Mouse (Mus musculus): ENCODE data around the gene Rorc. TPM values are rescaled to one million over a fixed set of nuclear protein-coding genes. Genes with fewer than 3 reads are reported as not detected.

Gene Rorc
- polyA plus RNA-seq, 1 experiment from 2014 or later = 8.1 TPM

DNA sequence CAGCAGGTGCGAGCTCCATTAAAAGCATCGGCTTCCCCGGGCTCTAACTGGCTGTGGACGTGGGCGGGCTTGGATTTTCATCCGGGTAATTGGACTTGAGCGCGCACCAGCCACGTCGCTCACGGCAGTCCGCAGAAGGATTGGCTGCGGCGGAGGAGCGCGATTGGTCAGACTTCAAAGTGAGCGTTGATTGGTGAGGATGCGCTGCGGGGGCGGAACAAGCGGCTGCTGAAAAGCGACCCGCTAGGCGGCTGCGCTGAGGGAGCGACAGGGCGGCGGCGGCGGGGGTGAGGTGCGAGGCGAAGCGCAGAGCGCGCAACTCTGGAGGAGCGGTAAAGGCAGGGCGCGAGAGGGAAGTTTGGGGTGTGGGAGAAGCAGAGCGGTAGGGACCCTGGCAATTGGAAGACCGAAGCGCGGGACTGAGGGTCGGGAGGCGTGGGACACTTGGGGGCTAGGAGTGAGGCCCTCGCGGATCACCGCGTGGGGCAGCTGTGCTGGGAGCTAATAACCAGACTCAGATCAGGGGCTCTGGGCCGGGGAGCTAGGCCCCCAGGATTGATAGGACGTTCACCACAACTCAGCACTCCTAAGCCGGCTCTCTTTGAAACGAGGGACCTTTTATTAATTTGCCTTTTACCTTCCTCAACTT is 40.6 kb downstream of the Rorc start, which contains the start of gene Tdrkh:
TSS of gene Tdrkh (plus strand) at position 243 of the 649 bp plus-strand sequence.
- peak within 1 kb of the TSS; percentile 56; the same call in 1 of the 2 replicates for H3K9ac ChIP-seq (ENCODE audit: low read length)
- no peaks in the 10 kb centered on the region for H3K27me3 ChIP-seq (ENCODE audit: control insufficient read depth, insufficient read depth, low read length)
- H3K9me3 ChIP-seq (ENCODE audit: control insufficient read depth, low read length) = no peaks in the 10 kb centered on the region
- H3K27ac ChIP-seq (replicated peaks in 1 of 2; ENCODE audit: control insufficient read depth in 1 of 2, insufficient read depth in 1 of 2, low read depth in 2 of 2, low read length in 2 of 2) = no peak within 1 kb of the TSS
- H3K4me2 ChIP-seq (ENCODE audit: low read length) = peak within 1 kb of the TSS; percentile 94
- ATAC-seq (ENCODE audit: insufficient number of reproducible peaks, insufficient read depth, low FRiP score, low read depth) = peak; percentile 99
- no peaks in the 10 kb centered on the region for H3K36me3 ChIP-seq (ENCODE audit: control insufficient read depth, insufficient read depth, low read length)
- WGBS = 9% methylated on average over 52 of the region's 52 CpGs
- peaks cover 5 to 8% of the 10 kb centered on the region in 2 experiments; a peak in 3 of 4 replicates for H3K4me1 ChIP-seq (ENCODE audit: control insufficient read depth in 2 of 2, insufficient read depth in 2 of 2, low read length in 2 of 2)
- H3K4me3 ChIP-seq (ENCODE audit: control insufficient read depth in 1 of 2, insufficient read depth in 1 of 2, low read depth in 1 of 2, low read length in 2 of 2) = peak within 1 kb of the TSS; percentile 51 to 54

DNA sequence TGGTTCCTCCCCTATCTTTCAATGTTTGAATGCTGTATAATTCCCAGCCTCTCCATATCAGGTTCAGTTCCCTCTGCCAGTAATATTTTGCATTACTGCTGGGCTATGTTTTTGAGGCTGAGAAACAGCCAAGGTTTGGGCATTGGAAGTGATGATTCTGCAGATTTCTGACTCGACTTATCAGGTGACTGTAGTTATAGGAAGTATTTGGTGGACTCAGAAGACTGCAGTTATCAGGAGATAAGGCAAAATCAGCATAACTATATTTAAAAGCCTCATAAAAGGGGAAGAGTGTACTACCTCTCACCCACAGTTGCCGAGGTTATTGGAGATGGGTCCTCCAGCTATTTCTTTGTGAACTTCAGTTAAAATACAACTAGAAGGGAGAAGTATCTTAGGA is 58.4 kb downstream of the Rorc start:
- Histone ChIP-seq H3K4me2 (ENCODE audit: low read length) (no peak overlapping the region), H3K4me1 (ENCODE audit: control insufficient read depth in 2 of 2, insufficient read depth in 2 of 2, low read length in 2 of 2) (no peaks in the 10 kb centered on the region), H3K27ac (replicated peaks in 1 of 2; ENCODE audit: control insufficient read depth in 1 of 2, insufficient read depth in 1 of 2, low read depth in 2 of 2, low read length in 2 of 2) (no peak overlapping the region), H3K36me3 (ENCODE audit: control insufficient read depth, insufficient read depth, low read length) (no peaks in the 10 kb centered on the region), H3K27me3 (ENCODE audit: control insufficient read depth, insufficient read depth, low read length) (no peaks in the 10 kb centered on the region), H3K9me3 (ENCODE audit: control insufficient read depth, low read length) (no peaks in the 10 kb centered on the region), H3K9ac (ENCODE audit: low read length) (no peak overlapping the region), H3K4me3 (ENCODE audit: control insufficient read depth in 1 of 2, insufficient read depth in 1 of 2, low read depth in 1 of 2, low read length in 2 of 2) (no peak overlapping the region)
- WGBS = 57% methylated on average over 2 of the region's 2 CpGs
- no peak for ATAC-seq (ENCODE audit: insufficient number of reproducible peaks, insufficient read depth, low FRiP score, low read depth)

DNA sequence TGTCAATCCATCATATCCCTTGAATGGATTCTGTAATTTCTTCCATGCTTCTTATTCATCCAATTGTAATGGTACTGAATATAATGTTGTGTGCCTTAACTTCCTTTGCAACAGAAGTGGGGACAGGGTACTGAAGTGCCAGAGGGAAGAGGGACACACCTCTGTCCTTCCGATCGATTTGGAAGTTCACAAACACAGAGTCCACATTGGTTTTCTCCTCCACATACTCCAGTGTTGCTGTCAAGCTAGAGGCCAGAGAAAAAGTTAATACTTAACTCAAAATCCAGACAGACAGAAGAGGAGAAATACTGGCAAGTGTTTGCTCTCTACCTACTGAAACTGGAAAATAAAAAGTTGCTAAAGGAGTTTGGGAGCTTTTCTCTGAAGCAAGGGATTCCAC is 61.7 kb downstream of the Rorc start:
- no peak overlapping the region for H3K4me3 ChIP-seq (ENCODE audit: control insufficient read depth in 1 of 2, insufficient read depth in 1 of 2, low read depth in 1 of 2, low read length in 2 of 2)
- no peaks in the 10 kb centered on the region for H3K27me3 ChIP-seq (ENCODE audit: control insufficient read depth, insufficient read depth, low read length)
- no peaks in the 10 kb centered on the region for H3K36me3 ChIP-seq (ENCODE audit: control insufficient read depth, insufficient read depth, low read length)
- H3K9ac ChIP-seq (ENCODE audit: low read length) = no peak overlapping the region
- no peaks in the 10 kb centered on the region for H3K9me3 ChIP-seq (ENCODE audit: control insufficient read depth, low read length)
- 85% methylated on average over 2 of the region's 2 CpGs for WGBS
- H3K4me2 ChIP-seq (ENCODE audit: low read length) = no peak overlapping the region
- no peak overlapping the region for H3K27ac ChIP-seq (replicated peaks in 1 of 2; ENCODE audit: control insufficient read depth in 1 of 2, insufficient read depth in 1 of 2, low read depth in 2 of 2, low read length in 2 of 2)
- ATAC-seq (ENCODE audit: insufficient number of reproducible peaks, insufficient read depth, low FRiP score, low read depth) = no peak
- H3K4me1 ChIP-seq (ENCODE audit: control insufficient read depth in 2 of 2, insufficient read depth in 2 of 2, low read length in 2 of 2) = no peaks in the 10 kb centered on the region

DNA sequence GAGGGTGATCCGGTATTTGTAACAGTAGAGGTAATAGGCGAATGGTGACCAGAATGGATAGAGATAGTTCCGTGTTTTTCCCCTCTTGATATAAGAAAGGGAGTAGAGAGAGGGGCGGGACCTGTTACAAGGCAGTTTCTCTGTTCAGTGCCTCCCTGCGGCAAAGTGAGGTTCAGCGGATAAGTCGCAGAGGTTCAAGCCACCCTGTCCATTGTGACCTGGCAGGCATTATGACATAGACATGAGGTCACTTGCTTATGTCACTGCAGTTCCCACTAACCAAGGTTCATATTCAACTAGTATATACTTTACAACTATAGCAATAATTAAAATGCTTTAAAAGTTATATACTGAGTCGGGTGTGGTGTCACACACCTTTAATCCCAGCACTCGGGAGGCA is 63.8 kb downstream of the Rorc start:
- Histone ChIP-seq H3K4me1 (ENCODE audit: control insufficient read depth in 2 of 2, insufficient read depth in 2 of 2, low read length in 2 of 2) (no peaks in the 10 kb centered on the region), H3K4me2 (ENCODE audit: low read length) (no peak overlapping the region), H3K9ac (ENCODE audit: low read length) (no peak overlapping the region), H3K27me3 (ENCODE audit: control insufficient read depth, insufficient read depth, low read length) (peaks cover 11% of the 10 kb centered on the region), H3K27ac (replicated peaks in 1 of 2; ENCODE audit: control insufficient read depth in 1 of 2, insufficient read depth in 1 of 2, low read depth in 2 of 2, low read length in 2 of 2) (no peak overlapping the region), H3K4me3 (ENCODE audit: control insufficient read depth in 1 of 2, insufficient read depth in 1 of 2, low read depth in 1 of 2, low read length in 2 of 2) (no peak overlapping the region), H3K36me3 (ENCODE audit: control insufficient read depth, insufficient read depth, low read length) (no peaks in the 10 kb centered on the region), H3K9me3 (ENCODE audit: control insufficient read depth, low read length) (no peaks in the 10 kb centered on the region)
- 71% methylated on average over 9 of the region's 9 CpGs for WGBS
- ATAC-seq (ENCODE audit: insufficient number of reproducible peaks, insufficient read depth, low FRiP score, low read depth) = no peak

DNA sequence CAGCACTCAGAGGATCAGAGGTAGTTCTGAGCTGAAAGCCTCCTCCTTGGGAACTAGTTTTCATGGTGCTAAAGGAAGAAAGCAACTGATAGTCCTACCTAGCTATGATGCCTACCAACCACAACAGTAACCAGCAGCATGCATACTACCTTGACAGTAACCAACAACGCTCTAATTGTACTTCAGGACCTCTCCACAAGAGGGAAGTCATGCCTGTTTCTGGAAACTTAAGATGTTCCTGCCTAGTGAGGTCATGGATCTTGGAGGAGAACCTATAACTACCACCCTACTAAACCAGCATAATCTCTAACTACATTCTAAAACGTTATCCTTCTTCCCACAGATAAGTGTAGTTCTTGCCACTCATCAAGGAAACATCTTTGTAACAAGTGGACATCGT is 68.6 kb downstream of the Rorc start:
- no peak overlapping the region for H3K9ac ChIP-seq (ENCODE audit: low read length)
- H3K36me3 ChIP-seq (ENCODE audit: control insufficient read depth, insufficient read depth, low read length) = peaks cover 17% of the 10 kb centered on the region
- H3K27ac ChIP-seq (replicated peaks in 1 of 2; ENCODE audit: control insufficient read depth in 1 of 2, insufficient read depth in 1 of 2, low read depth in 2 of 2, low read length in 2 of 2) = no peak overlapping the region
- H3K27me3 ChIP-seq (ENCODE audit: control insufficient read depth, insufficient read depth, low read length) = peaks cover 11% of the 10 kb centered on the region
- no peaks in the 10 kb centered on the region for H3K9me3 ChIP-seq (ENCODE audit: control insufficient read depth, low read length)
- H3K4me2 ChIP-seq (ENCODE audit: low read length) = no peak overlapping the region
- H3K4me3 ChIP-seq (ENCODE audit: control insufficient read depth in 1 of 2, insufficient read depth in 1 of 2, low read depth in 1 of 2, low read length in 2 of 2) = no peak overlapping the region
- no peak for ATAC-seq (ENCODE audit: insufficient number of reproducible peaks, insufficient read depth, low FRiP score, low read depth)
- H3K4me1 ChIP-seq (ENCODE audit: control insufficient read depth in 2 of 2, insufficient read depth in 2 of 2, low read length in 2 of 2) = peaks cover 0 to 4% of the 10 kb centered on the region in 2 experiments; a peak in 1 of 4 replicates
- 34% methylated on average over 3 of the region's 3 CpGs for WGBS

DNA sequence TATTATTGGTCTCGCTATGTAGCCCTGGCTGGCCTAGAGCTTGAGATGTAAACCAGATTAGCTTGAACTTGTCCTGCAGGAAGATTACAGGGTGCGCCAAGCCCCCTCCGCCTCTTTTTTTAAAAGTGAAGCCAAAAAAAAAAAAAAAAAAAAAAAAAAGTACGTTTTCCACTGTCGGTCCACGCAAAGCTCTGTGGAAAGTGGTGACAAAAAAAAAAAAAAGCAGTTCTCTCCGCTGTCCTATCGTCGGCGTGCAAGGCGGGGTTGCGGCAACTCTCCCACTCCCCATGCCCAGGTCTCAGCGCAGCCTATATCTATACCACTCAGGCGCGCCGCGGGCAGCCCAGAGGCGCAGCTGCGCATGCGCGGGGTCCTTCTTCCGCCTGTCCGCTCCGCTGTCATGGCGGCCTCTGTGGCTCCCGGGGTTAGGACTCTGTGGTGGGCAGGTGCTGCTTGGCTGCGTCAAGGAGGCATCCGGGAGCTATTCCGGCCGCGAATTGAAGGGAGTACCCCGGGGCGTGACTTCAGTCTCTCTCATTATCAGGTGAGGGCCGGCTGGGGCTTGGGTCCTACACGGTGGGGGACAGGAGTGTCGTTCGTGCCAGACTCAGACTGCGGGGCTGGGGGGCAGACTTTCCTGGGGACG is 70.5 kb downstream of the Rorc start, which contains the start of gene Mrpl9:
TSS of gene Mrpl9 (plus strand) at position 368 of the 646 bp plus-strand sequence.
- Histone ChIP-seq H3K27me3 (ENCODE audit: control insufficient read depth, insufficient read depth, low read length) (peaks cover 11% of the 10 kb centered on the region), H3K4me2 (ENCODE audit: low read length) (peak within 1 kb of the TSS; percentile 73)

DNA sequence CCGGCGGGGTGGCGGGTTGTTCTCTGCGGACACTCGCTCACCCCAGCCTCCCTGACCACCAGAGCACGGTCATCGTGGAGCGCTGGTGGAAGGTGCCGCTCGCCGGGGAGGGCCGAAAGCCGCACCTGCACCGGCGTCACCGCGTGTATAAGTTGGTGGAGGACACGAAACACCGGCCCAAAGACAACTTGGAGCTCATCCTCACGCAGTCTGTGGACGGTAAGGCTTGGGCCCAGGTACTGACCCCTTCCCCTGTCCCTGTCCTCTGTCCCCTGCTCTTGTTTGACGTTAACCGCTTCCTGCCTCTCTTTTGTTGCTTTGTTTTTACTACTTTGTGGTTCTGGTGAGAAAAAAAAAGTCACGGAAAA is 71.0 kb downstream of the Rorc start, which contains the start of gene Oaz3:
TSS of gene Oaz3 (minus strand) at position 319 of the 368 bp plus-strand sequence.
- peak within 1 kb of the TSS; percentile 76 to 77 for H3K27ac ChIP-seq (replicated peaks in 1 of 2; ENCODE audit: control insufficient read depth in 1 of 2, insufficient read depth in 1 of 2, low read depth in 2 of 2, low read length in 2 of 2)

More for the DNA sequence above, 70.5 kb downstream of the Rorc start, which contains the start of gene Mrpl9:
- Histone ChIP-seq H3K36me3 (ENCODE audit: control insufficient read depth, insufficient read depth, low read length) (peaks cover 36% of the 10 kb centered on the region), H3K9me3 (ENCODE audit: control insufficient read depth, low read length) (no peaks in the 10 kb centered on the region), H3K27ac (replicated peaks in 1 of 2; ENCODE audit: control insufficient read depth in 1 of 2, insufficient read depth in 1 of 2, low read depth in 2 of 2, low read length in 2 of 2) (peak within 1 kb of the TSS; percentile 76 to 77), H3K4me3 (ENCODE audit: control insufficient read depth in 1 of 2, insufficient read depth in 1 of 2, low read depth in 1 of 2, low read length in 2 of 2) (peak within 1 kb of the TSS; percentile 94 to 95), H3K9ac (ENCODE audit: low read length) (peak within 1 kb of the TSS; percentile 96), H3K4me1 (ENCODE audit: control insufficient read depth in 2 of 2, insufficient read depth in 2 of 2, low read length in 2 of 2) (peaks cover 0 to 4% of the 10 kb centered on the region in 2 experiments; a peak in 1 of 4 replicates)
- peak; percentile 95 for ATAC-seq (ENCODE audit: insufficient number of reproducible peaks, insufficient read depth, low FRiP score, low read depth)
- WGBS = under 1% methylated on average over 39 of the region's 39 CpGs

More for the DNA sequence above, 71.0 kb downstream of the Rorc start, which contains the start of gene Oaz3:
- peak within 1 kb of the TSS; percentile 96 for H3K9ac ChIP-seq (ENCODE audit: low read length)
- peaks cover 41% of the 10 kb centered on the region for H3K36me3 ChIP-seq (ENCODE audit: control insufficient read depth, insufficient read depth, low read length)
- H3K9me3 ChIP-seq (ENCODE audit: control insufficient read depth, low read length) = no peaks in the 10 kb centered on the region
- peak within 1 kb of the TSS; percentile 73 for H3K4me2 ChIP-seq (ENCODE audit: low read length)
- peak within 1 kb of the TSS; percentile 94 to 95 for H3K4me3 ChIP-seq (ENCODE audit: control insufficient read depth in 1 of 2, insufficient read depth in 1 of 2, low read depth in 1 of 2, low read length in 2 of 2)
- WGBS = under 1% methylated on average over 24 of the region's 24 CpGs
- ATAC-seq (ENCODE audit: insufficient number of reproducible peaks, insufficient read depth, low FRiP score, low read depth) = no peak; the same call in 1 of the 2 replicates
- peaks cover 11% of the 10 kb centered on the region for H3K27me3 ChIP-seq (ENCODE audit: control insufficient read depth, insufficient read depth, low read length)
- H3K4me1 ChIP-seq (ENCODE audit: control insufficient read depth in 2 of 2, insufficient read depth in 2 of 2, low read length in 2 of 2) = peaks cover 0 to 4% of the 10 kb centered on the region in 2 experiments; a peak in 1 of 4 replicates
